Mouse (Mus musculus) heart, embryonic 13.5 days (tissue): ENCODE measurements around the gene Golt1a. TPM values are rescaled to one million over a fixed set of nuclear protein-coding genes. Genes with fewer than 3 reads are reported as not detected.

Experiments
- ATAC-seq: fragments of 200-750 bp; cut with Nextera tagmentation; 2 replicates; pipeline ENCODE4 v1.8.0; 2017; ENCODE audit warnings: moderate TSS enrichment; ENCODE audit not compliant: insufficient number of reproducible peaks, low FRiP score, low TSS enrichment; ENCODE audit errors: extremely low read depth
- H3K27ac ChIP-seq: fragments of 300-500 bp; sonication (generic); replicated peaks from 2 replicates; pipeline ENCODE4 v1.5.1; 2015; ENCODE audit warnings: moderate library complexity, mild to moderate bottlenecking, inconsistent platforms
- H3K27me3 ChIP-seq: fragments of 300-500 bp; sonication (generic); replicated peaks from 2 replicates; pipeline ENCODE4 v1.6.1; 2015; ENCODE audit warnings: mild to moderate bottlenecking, inconsistent platforms
- H3K36me3 ChIP-seq: fragments of 300-500 bp; sonication (generic); 2 replicates; pipeline ENCODE4 v1.6.1; 2015; ENCODE audit warnings: mild to moderate bottlenecking, inconsistent platforms
- H3K4me1 ChIP-seq: fragments of 300-500 bp; sonication (generic); 2 replicates; pipeline ENCODE4 v1.6.1; 2015; ENCODE audit warnings: inconsistent platforms
- H3K4me2 ChIP-seq: fragments of 300-500 bp; sonication (generic); 2 replicates; pipeline ENCODE4 v1.6.1; 2015; ENCODE audit warnings: inconsistent platforms, mild to moderate bottlenecking, moderate library complexity
- H3K4me3 ChIP-seq: fragments of 300-500 bp; sonication (generic); 2 replicates; pipeline ENCODE4 v1.5.1; 2015; ENCODE audit warnings: moderate library complexity, mild to moderate bottlenecking, inconsistent platforms
- H3K9ac ChIP-seq: fragments of 300-500 bp; sonication (generic); 2 replicates; pipeline ENCODE4 v1.6.1; 2015; ENCODE audit warnings: inconsistent platforms, mild to moderate bottlenecking, moderate library complexity
- H3K9me3 ChIP-seq: fragments of 300-500 bp; sonication (generic); 2 replicates; pipeline ENCODE4 v1.6.1; 2016; ENCODE audit warnings: inconsistent platforms
- WGBS: fragments of 180-500 bp; shearing (Covaris S2); methylation state at CpG from one replicate; pipeline ENCODE4 v1.1.7; 2015; ENCODE audit warnings: mixed read lengths; 5-methylcytosine and 5-hydroxymethylcytosine counted together
- polyA plus RNA-seq: library from polyadenylated mRNA; unstranded; fragments of >200 nt; fragmentation: Nextera tagmentation; extraction: Ambion mirVana; gene quantifications from 2 replicates; pipeline ENCODE4 v1.2.1, GENCODE M21; 2015

Gene Golt1a
- polyA plus RNA-seq, 1 experiment from 2014 or later = 0.13 TPM

GRCm38 (mm10) chr1:133306842-133307241, 2.8 kb upstream of the Golt1a start:
- no peaks in the 10 kb centered on the region for H3K27me3 ChIP-seq
- H3K4me2 ChIP-seq = no peak overlapping the region
- no peak overlapping the region for H3K4me3 ChIP-seq
- H3K4me1 ChIP-seq = peaks cover 33% of the 10 kb centered on the region
- ATAC-seq = no peak
- no peak overlapping the region for H3K27ac ChIP-seq
- no peak overlapping the region for H3K9ac ChIP-seq
- H3K9me3 ChIP-seq = no peaks in the 10 kb centered on the region
- H3K36me3 ChIP-seq = no peaks in the 10 kb centered on the region
- 15% methylated on average over 4 of the region's 4 CpGs for WGBS

GRCm38 (mm10) chr1:133307318-133307717, 2.3 kb upstream of the Golt1a start:
- H3K4me2 ChIP-seq = no peak overlapping the region
- no peak overlapping the region for H3K9ac ChIP-seq
- no peaks in the 10 kb centered on the region for H3K36me3 ChIP-seq
- no peak overlapping the region for H3K4me3 ChIP-seq
- no peaks in the 10 kb centered on the region for H3K9me3 ChIP-seq
- WGBS = 12% methylated on average over 6 of the region's 6 CpGs
- no peak for ATAC-seq
- no peaks in the 10 kb centered on the region for H3K27me3 ChIP-seq
- H3K4me1 ChIP-seq = peaks cover 32% of the 10 kb centered on the region
- no peak overlapping the region for H3K27ac ChIP-seq

DNA sequence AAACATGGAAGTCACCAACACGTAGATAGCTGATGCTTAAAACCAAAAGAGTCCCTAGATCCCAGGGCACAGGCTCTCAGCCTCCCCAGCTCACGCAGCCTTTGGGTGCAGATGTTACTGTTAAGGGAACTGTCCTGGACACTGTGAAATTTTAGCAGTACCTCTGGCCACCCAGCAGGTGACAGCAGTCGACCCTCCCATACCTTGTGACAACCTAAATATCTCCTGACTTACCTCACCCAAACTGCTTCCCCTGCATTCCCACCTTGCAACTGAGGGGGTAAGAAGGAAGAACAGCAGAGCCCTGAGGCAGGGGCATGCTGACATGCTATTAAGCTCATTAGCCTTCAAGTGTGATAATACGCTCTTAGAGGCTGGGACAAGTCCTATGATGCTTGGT, 1.6 kb downstream of the Golt1a start:
- no peaks in the 10 kb centered on the region for H3K36me3 ChIP-seq
- H3K4me2 ChIP-seq = no peak overlapping the region
- 56% methylated on average over 4 of the region's 4 CpGs for WGBS
- no peaks in the 10 kb centered on the region for H3K9me3 ChIP-seq
- H3K9ac ChIP-seq = no peak overlapping the region
- peaks cover 19% of the 10 kb centered on the region for H3K4me1 ChIP-seq
- no peak overlapping the region for H3K27ac ChIP-seq
- no peak for ATAC-seq
- no peaks in the 10 kb centered on the region for H3K27me3 ChIP-seq
- H3K4me3 ChIP-seq = no peak overlapping the region

- ATAC-seq = no peak
- Histone ChIP-seq H3K36me3 (no peaks in the 10 kb centered on the region), H3K9me3 (no peaks in the 10 kb centered on the region), H3K27me3 (no peaks in the 10 kb centered on the region), H3K4me3 (no peak overlapping the region), H3K4me2 (peak overlapping the region; percentile 31), H3K9ac (peak overlapping the region; percentile 59; the same call in 1 of the 2 replicates), H3K4me1 (peaks cover 18% of the 10 kb centered on the region), H3K27ac (no peak overlapping the region)
- 9% methylated on average over 10 of the region's 10 CpGs for WGBS
Observed at GRCm38 (mm10) chr1:133311946-133312345, 2.3 kb downstream of the Golt1a start.

DNA sequence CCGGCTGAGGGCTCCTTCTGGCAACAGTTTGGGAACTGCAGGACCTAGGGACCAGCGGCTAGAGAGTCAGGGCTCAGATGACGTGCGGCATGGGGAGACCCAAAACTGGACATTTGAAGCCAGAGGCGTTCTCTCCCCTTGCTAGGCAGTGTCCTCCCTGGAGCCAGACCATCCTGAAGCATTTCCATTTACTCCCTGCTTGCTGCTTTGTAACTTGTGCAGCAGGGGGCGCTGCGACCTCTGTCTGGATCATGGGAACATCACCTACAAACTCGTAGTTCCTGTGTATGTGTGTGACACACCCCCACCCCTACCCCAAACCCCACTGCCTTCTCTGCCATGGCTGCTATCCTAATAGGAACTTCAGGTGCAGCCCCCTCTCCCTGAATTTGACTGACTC, 4.8 kb downstream of the Golt1a start:
- 25% methylated on average over 8 of the region's 8 CpGs for WGBS
- Histone ChIP-seq H3K27ac (no peak overlapping the region), H3K4me3 (no peak overlapping the region)

GRCm38 (mm10) chr1:133315775-133316174, 6.2 kb downstream of the Golt1a start:
- Histone ChIP-seq H3K27ac (no peak overlapping the region), H3K9ac (no peak overlapping the region), H3K9me3 (peaks cover 7% of the 10 kb centered on the region; the same call in 1 of the 2 replicates), H3K27me3 (no peaks in the 10 kb centered on the region; the same call in 1 of the 2 replicates), H3K4me1 (peaks cover 11% of the 10 kb centered on the region), H3K36me3 (no peaks in the 10 kb centered on the region), H3K4me3 (no peak overlapping the region), H3K4me2 (no peak overlapping the region)
- WGBS = 65% methylated on average over 6 of the region's 6 CpGs
- no peak for ATAC-seq

More for the DNA sequence above, 4.8 kb downstream of the Golt1a start:
- H3K9ac ChIP-seq = no peak overlapping the region
- no peak overlapping the region for H3K4me2 ChIP-seq
- no peaks in the 10 kb centered on the region for H3K36me3 ChIP-seq
- no peaks in the 10 kb centered on the region for H3K27me3 ChIP-seq
- no peak for ATAC-seq
- H3K4me1 ChIP-seq = peaks cover 14% of the 10 kb centered on the region
- peaks cover 7% of the 10 kb centered on the region; the same call in 1 of the 2 replicates for H3K9me3 ChIP-seq

DNA sequence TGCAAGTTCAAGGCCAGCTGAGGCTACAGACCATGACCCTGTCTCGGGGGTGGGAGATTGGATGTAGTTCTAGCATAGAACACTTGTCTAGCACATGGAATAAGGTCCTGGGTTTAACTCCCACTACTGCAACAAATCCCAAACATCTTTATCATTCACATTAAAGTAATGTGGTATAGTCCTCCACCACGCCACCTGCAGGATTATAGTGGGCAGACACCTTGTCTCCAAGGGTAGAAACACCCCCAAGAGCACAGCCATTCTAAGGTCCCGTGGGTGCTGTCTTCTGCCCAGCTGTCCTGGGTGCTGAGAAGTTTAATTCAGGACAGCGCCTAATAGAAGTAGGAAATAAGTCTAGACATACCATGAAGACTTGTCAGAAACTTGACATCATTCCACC, 7.0 kb downstream of the Golt1a start:
- Histone ChIP-seq H3K9me3 (peaks cover 7% of the 10 kb centered on the region; the same call in 1 of the 2 replicates), H3K27me3 (no peaks in the 10 kb centered on the region; the same call in 1 of the 2 replicates), H3K36me3 (no peaks in the 10 kb centered on the region), H3K27ac (no peak overlapping the region), H3K4me1 (peaks cover 7% of the 10 kb centered on the region), H3K9ac (no peak overlapping the region), H3K4me2 (no peak overlapping the region), H3K4me3 (no peak overlapping the region)
- 69% methylated on average over 4 of the region's 4 CpGs for WGBS
- no peak for ATAC-seq

DNA sequence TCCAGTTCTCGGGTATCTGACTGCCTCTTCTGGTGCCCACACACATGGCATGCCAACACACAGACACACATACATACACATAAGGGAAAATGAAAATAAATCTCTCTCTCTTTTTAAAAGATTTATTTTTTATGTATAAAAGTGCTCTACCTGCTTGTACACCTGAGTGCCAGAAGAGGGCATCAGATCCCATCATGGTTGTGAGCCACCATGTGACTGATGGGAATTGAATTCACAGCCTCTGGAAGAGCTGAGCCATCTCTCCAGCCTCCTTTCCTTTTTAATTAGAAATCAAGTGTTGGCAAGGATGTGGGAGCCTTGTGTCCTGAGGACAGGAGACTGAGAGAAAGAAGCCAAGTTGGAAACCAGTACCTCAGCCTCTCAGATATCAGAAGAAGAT, 7.5 kb downstream of the Golt1a start:
- Histone ChIP-seq H3K27ac (no peak overlapping the region), H3K4me1 (peaks cover under 1% of the 10 kb centered on the region), H3K4me2 (no peak overlapping the region), H3K27me3 (no peaks in the 10 kb centered on the region; the same call in 1 of the 2 replicates), H3K4me3 (no peak overlapping the region), H3K9me3 (peaks cover 7% of the 10 kb centered on the region; the same call in 1 of the 2 replicates), H3K9ac (no peak overlapping the region), H3K36me3 (no peaks in the 10 kb centered on the region)
- ATAC-seq = no peak
- 79% methylated on average over 1 of the region's 1 CpGs for WGBS

- H3K4me3 ChIP-seq = no peak within 1 kb of the TSS
- H3K27ac ChIP-seq = no peak within 1 kb of the TSS
- no peaks in the 10 kb centered on the region for H3K4me1 ChIP-seq
- H3K9ac ChIP-seq = no peak within 1 kb of the TSS
- WGBS = 78% methylated on average over 13 of the region's 13 CpGs
- peaks cover 7% of the 10 kb centered on the region; the same call in 1 of the 2 replicates for H3K9me3 ChIP-seq
- H3K27me3 ChIP-seq = no peaks in the 10 kb centered on the region; the same call in 1 of the 2 replicates
- no peaks in the 10 kb centered on the region for H3K36me3 ChIP-seq
- ATAC-seq = no peak
- no peak within 1 kb of the TSS for H3K4me2 ChIP-seq
Observed at GRCm38 (mm10) chr1:133321267-133321925, 11.8 kb downstream of the Golt1a start, which contains the start of gene Kiss1. Gene Kiss1 (plus strand): TSS chr1:133321875.

- 38% methylated on average over 5 of the region's 5 CpGs for WGBS
- no peak for ATAC-seq
- no peak overlapping the region for H3K4me3 ChIP-seq
- peaks cover 16% of the 10 kb centered on the region for H3K27me3 ChIP-seq
- H3K27ac ChIP-seq = no peak overlapping the region
- H3K9me3 ChIP-seq = peaks cover under 1% of the 10 kb centered on the region; the same call in 1 of the 2 replicates
- H3K36me3 ChIP-seq = no peaks in the 10 kb centered on the region
- H3K9ac ChIP-seq = no peak overlapping the region
- H3K4me1 ChIP-seq = no peaks in the 10 kb centered on the region
- H3K4me2 ChIP-seq = no peak overlapping the region
Observed at GRCm38 (mm10) chr1:133323333-133323732, 13.7 kb downstream of the Golt1a start.

DNA sequence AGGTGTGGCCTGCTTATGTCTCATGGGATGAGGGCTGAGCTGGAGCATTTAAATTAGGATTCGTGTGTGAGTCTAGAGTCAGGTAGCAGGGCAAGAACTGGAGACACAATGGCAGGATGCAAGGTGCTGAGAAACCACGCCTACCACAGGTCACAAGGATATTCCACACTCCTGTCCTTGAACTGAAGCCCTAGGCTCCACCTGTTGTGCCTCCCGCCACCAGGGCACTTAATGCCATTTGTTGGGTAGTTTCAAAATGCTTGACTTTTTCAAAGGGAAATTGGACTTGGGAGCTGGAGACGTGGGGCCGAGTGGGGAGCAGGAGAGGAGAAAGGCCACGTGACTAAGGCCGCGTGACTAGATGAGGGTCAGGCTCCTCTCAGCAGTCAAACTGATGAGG, 16.4 kb downstream of the Golt1a start:
- 68% methylated on average over 8 of the region's 8 CpGs for WGBS
- no peak overlapping the region for H3K4me2 ChIP-seq

GRCm38 (mm10) chr1:133327094-133327493, 17.5 kb downstream of the Golt1a start:
- Histone ChIP-seq H3K36me3 (no peaks in the 10 kb centered on the region), H3K9ac (no peak overlapping the region), H3K4me1 (peaks cover 9% of the 10 kb centered on the region), H3K9me3 (no peaks in the 10 kb centered on the region), H3K27ac (no peak overlapping the region), H3K27me3 (peaks cover 52% of the 10 kb centered on the region), H3K4me2 (no peak overlapping the region), H3K4me3 (no peak overlapping the region)
- whole genome bisulfite sequencing = 59% methylated on average over 5 of the region's 5 CpGs
- ATAC-seq = no peak

More for the DNA sequence above, 16.4 kb downstream of the Golt1a start:
- Histone ChIP-seq H3K4me3 (no peak overlapping the region), H3K9ac (no peak overlapping the region), H3K4me1 (peaks cover 9% of the 10 kb centered on the region), H3K36me3 (no peaks in the 10 kb centered on the region), H3K27me3 (peaks cover 42% of the 10 kb centered on the region), H3K27ac (no peak overlapping the region), H3K9me3 (no peaks in the 10 kb centered on the region)
- no peak for ATAC-seq
